Mouse (Mus musculus) embryonic facial prominence, embryonic 12.5 days (tissue): Measurements from ENCODE around the gene H60c. TPM values are rescaled to one million over a fixed set of nuclear protein-coding genes. Genes with fewer than 3 reads are reported as not detected.
A peak's percentile ranks its signal among the peaks of the same experiment; 100 is the strongest.

Source experiments
- ATAC-seq: fragments of 200-750 bp; cut with Nextera tagmentation; 2 replicates; pipeline ENCODE4 v1.8.0; 2017; ENCODE audit not compliant: insufficient number of reproducible peaks, insufficient read depth, low FRiP score, low TSS enrichment
- H3K27ac ChIP-seq: fragments of 300-500 bp; sonication (generic); 2 replicates; pipeline ENCODE4 v1.5.1; 2016; ENCODE audit warnings: mild to moderate bottlenecking
- H3K27me3 ChIP-seq: fragments of 300-500 bp; sonication (generic); 2 replicates; pipeline ENCODE4 v1.6.1; 2016; ENCODE audit warnings: mild to moderate bottlenecking, moderate library complexity
- H3K36me3 ChIP-seq: fragments of 300-500 bp; sonication (generic); 2 replicates; pipeline ENCODE4 v1.6.1; 2016; ENCODE audit warnings: mild to moderate bottlenecking
- H3K4me1 ChIP-seq: fragments of 300-500 bp; sonication (generic); 2 replicates; pipeline ENCODE4 v1.6.1; 2016
- H3K4me2 ChIP-seq: fragments of 300-500 bp; sonication (generic); replicated peaks from 2 replicates; pipeline ENCODE4 v1.6.1; 2016; ENCODE audit warnings: mild to moderate bottlenecking, moderate library complexity
- H3K4me3 ChIP-seq: fragments of 300-500 bp; sonication (generic); 2 replicates; pipeline ENCODE4 v1.5.1; 2016; ENCODE audit warnings: mild to moderate bottlenecking
- H3K9ac ChIP-seq: fragments of 300-500 bp; sonication (generic); 2 replicates; pipeline ENCODE4 v1.6.1; 2016; ENCODE audit warnings: mild to moderate bottlenecking, moderate library complexity
- H3K9me3 ChIP-seq: fragments of 300-500 bp; sonication (generic); 2 replicates; pipeline ENCODE4 v1.6.1; 2016; ENCODE audit warnings: mild to moderate bottlenecking, moderate library complexity
- WGBS: fragments of 180-500 bp; shearing (Covaris S2); methylation state at CpG from one replicate; pipeline ENCODE4 v1.1.7; 2016; 5-methylcytosine and 5-hydroxymethylcytosine counted together
- polyA plus RNA-seq: library from polyadenylated mRNA; unstranded; fragments of >200 nt; fragmentation: Nextera tagmentation; extraction: Ambion mirVana; gene quantifications from 2 replicates; pipeline ENCODE4 v1.2.1, GENCODE M21; 2016

H60c gene
- polyA plus RNA-seq, 1 experiment from 2014 or later: 0.27 TPM

- H3K4me1 ChIP-seq: no peaks in the 10 kb centered on the region
- WGBS: 61% methylated on average over 5 of the region's 5 CpGs
- no peak overlapping the region for H3K4me2 ChIP-seq
- no peaks in the 10 kb centered on the region; the same call in 1 of the 2 replicates for H3K9me3 ChIP-seq
- H3K9ac ChIP-seq: no peak overlapping the region
- H3K27me3 ChIP-seq: no peaks in the 10 kb centered on the region
- no peak overlapping the region for H3K27ac ChIP-seq
- no peaks in the 10 kb centered on the region for H3K36me3 ChIP-seq
- no peak for ATAC-seq
- no peak overlapping the region for H3K4me3 ChIP-seq
Measured at GRCm38 (mm10) chr10:3236638-3237270, 30.8 kb downstream of the H60c start.

DNA sequence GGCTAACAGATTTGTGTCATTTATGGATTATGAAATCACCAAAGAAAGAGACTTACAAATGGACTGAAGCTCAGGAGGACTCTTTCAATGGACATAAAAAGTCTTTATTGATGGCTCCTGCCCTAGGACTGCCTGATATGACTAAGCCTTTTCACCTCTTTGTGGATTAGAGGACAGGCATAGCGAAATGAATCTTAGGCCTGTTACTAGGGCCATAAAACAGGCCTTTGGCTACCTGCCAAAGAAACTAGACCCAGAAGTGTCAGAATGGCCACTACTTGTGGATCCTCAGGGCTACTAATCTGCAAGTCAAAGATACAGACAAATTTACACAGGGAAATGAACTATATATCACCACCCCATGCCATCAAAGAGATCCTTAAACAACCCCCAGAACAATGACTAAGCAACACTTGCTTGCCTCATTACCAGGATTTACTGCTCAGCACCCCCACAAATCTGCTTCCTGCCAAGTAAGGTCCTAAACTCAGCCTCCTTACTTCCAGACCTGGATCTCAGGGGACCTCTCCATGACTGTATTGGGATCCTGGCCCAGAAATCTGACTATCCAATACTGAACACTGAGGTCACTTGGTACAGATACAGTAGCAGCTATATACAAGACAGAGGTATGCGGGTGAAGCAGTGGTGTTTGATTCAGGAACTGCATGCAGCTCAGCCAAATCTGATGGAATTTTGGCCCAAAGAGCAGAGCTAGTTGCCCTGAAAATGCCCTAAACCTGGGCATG, 39.0 kb downstream of the H60c start:
- WGBS: 92% methylated on average over 2 of the region's 2 CpGs
- no peak overlapping the region for H3K9ac ChIP-seq
- 0 out of 2 replicates have a peak, but pooled peaks have one; percentile 22 for ATAC-seq

More for the DNA sequence above, 39.0 kb downstream of the H60c start:
- Histone ChIP-seq H3K4me1 (no peaks in the 10 kb centered on the region), H3K27ac (no peak overlapping the region), H3K4me2 (no peak overlapping the region), H3K36me3 (no peaks in the 10 kb centered on the region), H3K27me3 (no peaks in the 10 kb centered on the region), H3K4me3 (no peak overlapping the region), H3K9me3 (0 out of 2 replicates have a peak, but pooled peaks cover 3% of the 10 kb centered on the region)

Other genes starting within 250 kb of the H60c start
- 5.1 and 5.5 TPM in 2 replicates for gene Ppp1r14c, start 98.3 kb upstream of the H60c start, polyA plus RNA-seq